Mouse (Mus musculus) cortical plate, adult 2 months (tissue): ENCODE measurements at regions not wholly inside any gene's neighbourhood (a gene's known extent, or its start where the extent isn't known, plus 50 kb on each side); places are given as distances from the start of the nearest gene placed in this dataset.
"Not testable (repeated sequence)": the region's sequence is repeated elsewhere in the genome, so short reads cannot be mapped to it uniquely, and the experiment has no call there.

Source experiments
- H3K27ac ChIP-seq: fragments of 200-500 bp; 2 replicates; pipeline ENCODE4 v1.5.1; 2012; ENCODE audit warnings: low read length, control low read depth, inconsistent platforms; ENCODE audit not compliant: insufficient read depth
- H3K4me1 ChIP-seq: fragments of 200-500 bp; 2 replicates; pipeline ENCODE4 v1.6.1; 2011; ENCODE audit warnings: low read length; ENCODE audit not compliant: control insufficient read depth, insufficient read depth
- H3K4me3 ChIP-seq: fragments of 200-500 bp; 2 replicates; pipeline ENCODE4 v1.5.1; 2011; ENCODE audit warnings: mild to moderate bottlenecking, low read length, control low read depth; ENCODE audit not compliant: insufficient read depth
- CTCF ChIP-seq: fragments of 200-500 bp; IDR thresholded peaks from 2 replicates; pipeline ENCODE4 v1.5.1; 2011; ENCODE audit warnings: mild to moderate bottlenecking, control low read depth, low read length; ENCODE audit not compliant: insufficient read depth; ENCODE audit errors: extremely low read depth
- POLR2A ChIP-seq: fragments of 200-500 bp; IDR thresholded peaks from 2 replicates; pipeline ENCODE4 v1.6.1; 2011; ENCODE audit warnings: mild to moderate bottlenecking, low read length, control low read depth; ENCODE audit not compliant: insufficient read depth; ENCODE audit errors: extremely low read depth

- no peaks in the 10 kb centered on the region for H3K4me1 ChIP-seq
- no peak overlapping the region for H3K27ac ChIP-seq
- no peak overlapping the region for H3K4me3 ChIP-seq
- TF ChIP-seq POLR2A (no peak), CTCF (no peak)
These were observed 137.9 kb upstream of the Rapgef5 start for GRCm38 (mm10) chr12:117378297-117378887.

GRCm38 (mm10) chr12:117379103-117379850 lies 137.0 kb upstream of the Rapgef5 start:
- no peaks in the 10 kb centered on the region for H3K4me1 ChIP-seq
- TF ChIP-seq CTCF (no peak), POLR2A (no peak)
- H3K4me3 ChIP-seq, result no peak overlapping the region
- H3K27ac ChIP-seq, result no peak overlapping the region

DNA sequence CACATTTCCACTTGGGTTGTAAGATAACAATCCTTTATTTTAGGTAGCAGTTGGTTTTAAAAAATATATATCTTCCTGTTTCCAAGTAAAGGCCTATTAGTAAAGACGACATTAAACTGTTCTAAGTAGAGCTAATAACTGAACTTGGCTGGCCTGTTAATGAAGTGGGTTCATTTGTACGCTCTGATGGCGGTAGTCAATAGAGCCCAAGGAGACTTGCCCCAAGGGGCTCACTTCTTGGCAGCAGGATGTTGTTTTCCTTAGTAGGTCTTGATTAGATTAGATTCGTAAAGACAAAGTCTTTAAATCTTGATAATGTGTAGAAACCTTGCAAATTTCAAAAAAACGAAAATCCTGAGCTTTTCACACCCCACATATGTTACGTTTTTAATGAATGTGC lies 135.4 kb upstream of the Rapgef5 start:
- TF ChIP-seq CTCF (no peak), POLR2A (no peak)
- Histone ChIP-seq H3K4me3 (no peak overlapping the region), H3K27ac (no peak overlapping the region), H3K4me1 (no peaks in the 10 kb centered on the region)

- not testable (repeated sequence) for H3K4me3 ChIP-seq, H3K4me1 ChIP-seq, H3K27ac ChIP-seq
These were observed 133.6 kb upstream of the Rapgef5 start for GRCm38 (mm10) chr12:117382727-117383126.

- H3K4me3 ChIP-seq, result no peak overlapping the region
These were observed 131.1 kb upstream of the Rapgef5 start for GRCm38 (mm10) chr12:117385072-117385666.

DNA sequence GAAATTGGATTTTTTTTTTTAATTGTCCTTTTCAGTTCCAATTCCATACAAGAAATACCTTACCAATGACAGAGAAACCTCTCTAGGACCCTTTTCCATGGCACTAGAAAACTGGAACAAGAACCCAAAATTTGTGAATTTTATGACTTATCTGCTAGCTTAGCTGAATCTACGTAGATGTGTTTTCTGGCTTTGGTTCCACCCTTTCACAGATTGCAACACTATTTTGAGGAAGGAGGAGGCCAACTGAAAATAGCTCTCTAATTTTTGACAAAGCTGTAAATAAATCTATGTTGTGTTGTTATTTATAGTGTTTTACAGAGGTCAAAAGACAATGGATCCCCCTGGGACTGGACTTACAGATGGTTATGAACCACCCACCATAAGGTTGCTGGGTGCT lies 130.6 kb upstream of the Rapgef5 start:
- Histone ChIP-seq H3K4me3 (no peak overlapping the region), H3K27ac (no peak overlapping the region), H3K4me1 (no peaks in the 10 kb centered on the region)
- TF ChIP-seq POLR2A, result no peak
- no peak for TF ChIP-seq CTCF

More at GRCm38 (mm10) chr12:117385072-117385666, 131.1 kb upstream of the Rapgef5 start:
- H3K27ac ChIP-seq, result no peak overlapping the region
- H3K4me1 ChIP-seq, result no peaks in the 10 kb centered on the region
- peak; percentile 98 for TF ChIP-seq CTCF
- TF ChIP-seq POLR2A, result no peak

DNA sequence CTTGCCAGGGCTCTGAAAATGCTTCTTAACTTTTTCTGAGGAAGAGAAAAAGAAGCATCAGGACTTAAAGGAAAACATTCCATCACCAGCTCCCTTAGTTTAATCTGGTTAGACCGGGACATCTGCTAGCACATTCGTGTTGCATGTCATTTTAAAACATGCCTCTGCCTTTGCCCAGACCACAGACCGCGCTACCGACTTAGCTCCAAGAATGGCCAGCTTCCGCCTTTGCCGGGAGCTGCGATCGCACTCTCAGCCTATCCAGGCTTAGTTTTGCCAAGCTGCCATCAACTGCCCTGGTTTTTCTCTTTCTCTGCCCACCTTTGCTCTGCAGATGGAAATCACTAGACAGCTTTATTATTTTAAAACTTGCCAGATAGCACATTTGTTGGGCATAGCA lies 129.3 kb upstream of the Rapgef5 start:
- no peak overlapping the region for H3K27ac ChIP-seq

GRCm38 (mm10) chr12:117389516-117390347 lies 126.5 kb upstream of the Rapgef5 start:
- Histone ChIP-seq H3K4me3 (no peak overlapping the region), H3K27ac (no peak overlapping the region), H3K4me1 (no peaks in the 10 kb centered on the region)
- TF ChIP-seq CTCF (no peak), POLR2A (no peak)

More for the DNA sequence above, 129.3 kb upstream of the Rapgef5 start:
- TF ChIP-seq POLR2A, result no peak
- TF ChIP-seq CTCF, result no peak
- no peaks in the 10 kb centered on the region for H3K4me1 ChIP-seq
- H3K4me3 ChIP-seq, result no peak overlapping the region

- TF ChIP-seq POLR2A (no peak), CTCF (no peak)
- Histone ChIP-seq H3K4me1 (no peaks in the 10 kb centered on the region), H3K27ac (no peak overlapping the region), H3K4me3 (no peak overlapping the region)
These were observed 118.8 kb upstream of the Rapgef5 start for GRCm38 (mm10) chr12:117397512-117397911.
